Mouse (Mus musculus) E14TG2a.4 (cell line): Measurements from ENCODE around the gene Bace2.
A peak's percentile ranks its signal among the peaks of the same experiment; 100 is the strongest.

Source experiments
- H3K27me3 ChIP-seq: 2 replicates; pipeline ENCODE4 v1.6.1; 2014; ENCODE audit warnings: low read length, control low read depth; ENCODE audit not compliant: insufficient read depth
- H3K36me3 ChIP-seq: 2 replicates; pipeline ENCODE4 v1.6.1; 2014; ENCODE audit warnings: low read length, control low read depth; ENCODE audit not compliant: insufficient read depth
- H3K4me1 ChIP-seq: replicated peaks from 2 replicates; pipeline ENCODE4 v1.6.1; 2014; ENCODE audit warnings: low read depth, low read length, control low read depth
- H3K4me3 ChIP-seq: replicated peaks from 2 replicates; pipeline ENCODE4 v1.5.1; 2014; ENCODE audit warnings: mild to moderate bottlenecking, low read length
- H3K9me3 ChIP-seq: 2 replicates; pipeline ENCODE4 v1.6.1; 2014; ENCODE audit warnings: low read length, control low read depth
- CTCF ChIP-seq: conservative IDR thresholded peaks from 2 replicates; pipeline ENCODE4 v1.5.1; 2014; ENCODE audit warnings: low read length
- NANOG ChIP-seq: IDR thresholded peaks from 2 replicates; pipeline ENCODE4 v1.6.1; 2014; ENCODE audit warnings: borderline replicate concordance, low read length, mixed read lengths
- POU5F1 ChIP-seq: IDR thresholded peaks from 2 replicates; pipeline ENCODE4 v1.6.1; 2014; ENCODE audit warnings: low read length, borderline replicate concordance

The Bace2 gene

DNA sequence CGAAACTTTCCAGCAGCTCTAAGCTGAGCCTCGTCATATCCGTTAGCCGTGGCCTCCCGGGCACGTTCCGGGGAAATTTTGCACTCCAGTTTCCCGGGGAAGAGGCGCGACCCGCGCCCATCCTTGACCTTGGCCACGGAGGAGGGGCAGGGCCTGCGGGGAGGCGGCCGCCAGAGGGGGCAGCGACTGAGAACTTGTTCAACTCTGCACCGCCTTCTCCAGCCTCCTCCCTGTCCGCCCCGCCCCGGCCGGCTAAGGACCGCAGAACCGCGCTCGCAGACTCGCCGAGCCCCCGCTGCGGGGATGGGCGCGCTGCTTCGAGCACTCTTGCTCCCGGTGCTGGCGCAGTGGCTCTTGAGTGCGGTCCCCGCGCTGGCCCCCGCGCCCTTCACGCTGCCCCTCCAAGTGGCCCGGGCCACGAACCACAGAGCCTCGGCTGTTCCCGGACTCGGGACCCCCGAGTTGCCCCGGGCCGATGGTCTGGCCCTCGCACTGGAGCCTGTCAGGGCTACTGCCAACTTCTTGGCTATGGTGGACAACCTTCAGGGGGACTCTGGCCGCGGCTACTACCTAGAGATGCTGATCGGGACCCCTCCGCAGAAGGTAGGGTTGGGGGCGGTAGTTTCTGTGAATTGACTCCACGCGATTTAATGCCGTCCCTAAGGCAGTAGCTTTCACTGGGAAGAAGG lies at the start of gene Bace2:
TSS of gene Bace2 (plus strand) at position 244 of the 689 bp plus-strand sequence.
- peaks cover 56% of the 10 kb centered on the region for H3K27me3 ChIP-seq
- peaks cover 18% of the 10 kb centered on the region for H3K4me1 ChIP-seq
- H3K9me3 ChIP-seq, result no peaks in the 10 kb centered on the region
- no peaks in the 10 kb centered on the region for H3K36me3 ChIP-seq
- no peak for TF ChIP-seq POU5F1
- no peak for TF ChIP-seq NANOG
- no peak for TF ChIP-seq CTCF
- peak within 1 kb of the TSS; percentile 81 for H3K4me3 ChIP-seq

GRCm38 (mm10) chr16:97307594-97307993 lies 48.9 kb upstream of the Bace2 start:
- Histone ChIP-seq H3K9me3 (no peaks in the 10 kb centered on the region), H3K36me3 (no peaks in the 10 kb centered on the region), H3K4me3 (no peak overlapping the region), H3K4me1 (peaks cover 17% of the 10 kb centered on the region), H3K27me3 (no peaks in the 10 kb centered on the region)
- TF ChIP-seq NANOG (no peak), CTCF (no peak), POU5F1 (no peak)

GRCm38 (mm10) chr16:97309796-97310569 lies 46.6 kb upstream of the Bace2 start:
- no peaks in the 10 kb centered on the region for H3K27me3 ChIP-seq
- H3K4me3 ChIP-seq, result no peak overlapping the region
- H3K9me3 ChIP-seq, result no peaks in the 10 kb centered on the region
- no peaks in the 10 kb centered on the region for H3K36me3 ChIP-seq
- H3K4me1 ChIP-seq, result peaks cover 31% of the 10 kb centered on the region
- TF ChIP-seq NANOG (no peak), POU5F1 (no peak), CTCF (no peak)

- Histone ChIP-seq H3K4me3 (no peak overlapping the region), H3K9me3 (no peaks in the 10 kb centered on the region), H3K36me3 (no peaks in the 10 kb centered on the region), H3K4me1 (peaks cover 36% of the 10 kb centered on the region), H3K27me3 (no peaks in the 10 kb centered on the region)
- TF ChIP-seq CTCF (no peak), NANOG (no peak), POU5F1 (no peak)
These were observed 46.0 kb upstream of the Bace2 start for GRCm38 (mm10) chr16:97310570-97310846.

DNA sequence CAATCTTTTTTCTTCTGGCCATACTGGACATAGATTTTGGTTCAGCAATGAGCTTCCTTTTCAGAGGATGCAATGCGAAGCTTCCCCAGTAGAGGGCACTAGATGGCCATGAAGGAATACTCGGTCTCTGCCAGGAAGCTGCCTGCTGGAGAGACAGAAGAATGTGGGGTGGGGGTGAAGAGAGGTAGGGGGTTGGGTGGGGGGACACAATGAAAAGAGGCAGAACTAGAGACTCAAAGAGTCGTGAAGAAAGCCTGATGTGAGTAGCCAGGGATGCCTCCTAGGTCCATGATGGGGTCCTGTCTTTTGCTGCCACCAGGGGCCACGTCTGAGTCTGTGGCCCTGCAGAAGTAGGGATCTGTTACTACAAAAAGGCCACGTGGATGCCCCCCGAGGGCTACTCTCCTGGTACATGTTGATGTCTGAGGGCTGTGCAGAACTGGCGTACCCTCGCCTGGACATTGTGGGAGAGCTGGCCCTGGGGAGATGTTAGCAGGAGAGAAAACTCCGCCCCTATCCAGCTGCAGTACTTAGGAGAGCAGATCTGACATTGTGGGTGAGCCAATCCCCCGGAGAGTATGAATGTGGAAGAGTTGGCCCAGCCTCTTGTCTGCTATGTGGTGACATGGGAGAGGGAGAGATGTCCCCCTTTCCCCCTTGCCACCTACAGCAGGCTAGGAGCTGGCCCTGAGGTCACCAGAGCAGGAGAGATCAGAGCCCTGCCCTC lies 43.4 kb upstream of the Bace2 start:
- Histone ChIP-seq H3K36me3 (no peaks in the 10 kb centered on the region), H3K4me1 (peaks cover 38% of the 10 kb centered on the region), H3K9me3 (no peaks in the 10 kb centered on the region; the same call in 1 of the 2 replicates), H3K4me3 (no peak overlapping the region), H3K27me3 (no peaks in the 10 kb centered on the region)
- TF ChIP-seq CTCF (peak; percentile 86), NANOG (no peak)

GRCm38 (mm10) chr16:97321576-97321975 lies 35.0 kb upstream of the Bace2 start:
- TF ChIP-seq CTCF, result no peak
- TF ChIP-seq NANOG, result no peak
- no peak for TF ChIP-seq POU5F1
- Histone ChIP-seq H3K4me3 (no peak overlapping the region), H3K36me3 (no peaks in the 10 kb centered on the region), H3K4me1 (peaks cover 61% of the 10 kb centered on the region), H3K27me3 (peaks cover 3% of the 10 kb centered on the region; the same call in 1 of the 2 replicates), H3K9me3 (peaks cover 13% of the 10 kb centered on the region)

- TF ChIP-seq NANOG, result peak; percentile 85
- TF ChIP-seq POU5F1, result no peak
- no peak for TF ChIP-seq CTCF
- Histone ChIP-seq H3K27me3 (peaks cover 3% of the 10 kb centered on the region; the same call in 1 of the 2 replicates), H3K4me3 (no peak overlapping the region), H3K9me3 (peaks cover 13% of the 10 kb centered on the region), H3K4me1 (peaks cover 61% of the 10 kb centered on the region), H3K36me3 (no peaks in the 10 kb centered on the region)
These were observed 33.9 kb upstream of the Bace2 start for GRCm38 (mm10) chr16:97322604-97323003.

DNA sequence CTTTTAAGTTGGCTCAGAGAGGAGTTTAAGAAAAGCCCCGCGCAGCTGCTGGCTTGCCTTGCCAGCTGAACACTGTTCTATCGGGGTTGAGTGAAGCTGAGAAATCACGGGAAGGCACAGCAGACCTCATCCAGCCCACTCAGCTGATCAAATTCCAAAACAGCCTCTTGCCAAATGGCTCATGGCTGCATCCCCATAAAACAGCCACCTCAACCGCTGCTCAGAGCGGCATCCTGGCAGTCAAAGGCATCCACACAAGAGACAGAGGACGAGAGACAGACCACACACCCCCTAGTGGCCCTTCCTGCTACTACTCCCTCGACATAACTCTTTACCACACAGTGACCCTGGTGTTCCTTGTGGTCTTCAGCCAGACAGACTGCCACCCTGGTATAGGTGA lies 30.6 kb upstream of the Bace2 start:
- no peak for TF ChIP-seq NANOG
- peak; percentile 66 for TF ChIP-seq CTCF
- no peak for TF ChIP-seq POU5F1
- H3K9me3 ChIP-seq, result peaks cover 13% of the 10 kb centered on the region
- no peak overlapping the region for H3K4me3 ChIP-seq

More for the DNA sequence above, 30.6 kb upstream of the Bace2 start:
- peaks cover 34% of the 10 kb centered on the region for H3K4me1 ChIP-seq
- H3K27me3 ChIP-seq, result peaks cover 10% of the 10 kb centered on the region; the same call in 1 of the 2 replicates
- H3K36me3 ChIP-seq, result no peaks in the 10 kb centered on the region
